Mouse (Mus musculus): ENCODE measurements around the gene Sgsm2.

- TF ChIP-seq CTCF (IDR thresholded peaks at IDR 0.05; ENCODE audit: low read depth, low read length) (no peak), POLR2A (IDR thresholded peaks at IDR 0.05; ENCODE audit: borderline replicate concordance, low read depth, low read length) (no peak)
Observed at GRCm38 (mm10) chr11:74810134-74810533, 86.7 kb downstream of the Sgsm2 start.
